Mouse (Mus musculus) T-helper 17 cell (primary cell): Measurements from ENCODE around the gene Ptafr.
"Not testable (repeated sequence)": the region's sequence is repeated elsewhere in the genome, so short reads cannot be mapped to it uniquely, and the experiment has no call there.

Experiments
- in situ Hi-C, 2 experiments: fragments of 300-600 bp; cut with MboI, MseI; formaldehyde crosslinking; loops; 1 replicate in 1 of 2; 2 replicates in 1 of 2; pipeline ENCODE4 v1.15.1; 2025; ENCODE audit warnings: high pct_unique_total_duplicates in 2 of 2

The Ptafr gene

DNA sequence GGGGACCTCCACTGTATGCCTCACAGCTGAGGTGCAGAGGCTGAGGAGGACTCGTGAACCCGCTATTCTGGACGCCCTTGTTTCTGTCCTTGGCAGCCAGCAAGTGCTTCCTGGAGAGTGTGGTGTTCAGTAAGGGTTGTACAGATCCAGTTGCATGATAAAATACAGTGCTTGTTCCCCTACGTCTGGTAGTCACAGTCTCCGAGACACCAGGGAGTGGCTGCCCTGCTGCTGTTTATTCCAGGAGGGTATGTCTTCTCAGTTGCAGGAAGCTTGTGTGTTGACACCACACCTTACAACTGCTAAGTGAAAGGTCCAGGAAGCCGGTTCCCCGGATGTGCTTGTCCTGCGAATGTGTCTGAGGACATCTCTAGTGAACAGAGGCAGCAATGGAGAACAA, 9.2 kb upstream of the Ptafr start:
- in situ Hi-C loops, result no loop called here

DNA sequence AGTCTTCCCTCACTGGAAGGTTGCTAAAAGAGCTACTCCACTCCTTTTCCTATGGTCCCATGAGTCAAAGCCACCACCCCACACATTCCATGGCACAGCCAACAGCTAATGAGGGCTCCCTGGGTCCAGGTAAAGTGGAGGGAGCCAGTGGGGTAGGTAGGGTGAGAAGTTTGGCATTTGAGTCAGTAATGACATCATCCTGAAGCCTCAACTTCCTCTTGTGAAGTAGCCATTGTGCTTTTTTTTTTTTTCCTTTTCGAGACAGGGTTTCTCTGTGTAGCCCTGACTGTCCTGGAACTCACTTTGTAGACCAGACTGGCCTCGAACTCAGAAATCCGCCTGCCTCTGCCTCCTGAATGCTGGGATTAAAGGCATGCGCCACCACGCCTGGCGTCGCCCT, 8.3 kb upstream of the Ptafr start:
- in situ Hi-C loops, result not testable (repeated sequence)

DNA sequence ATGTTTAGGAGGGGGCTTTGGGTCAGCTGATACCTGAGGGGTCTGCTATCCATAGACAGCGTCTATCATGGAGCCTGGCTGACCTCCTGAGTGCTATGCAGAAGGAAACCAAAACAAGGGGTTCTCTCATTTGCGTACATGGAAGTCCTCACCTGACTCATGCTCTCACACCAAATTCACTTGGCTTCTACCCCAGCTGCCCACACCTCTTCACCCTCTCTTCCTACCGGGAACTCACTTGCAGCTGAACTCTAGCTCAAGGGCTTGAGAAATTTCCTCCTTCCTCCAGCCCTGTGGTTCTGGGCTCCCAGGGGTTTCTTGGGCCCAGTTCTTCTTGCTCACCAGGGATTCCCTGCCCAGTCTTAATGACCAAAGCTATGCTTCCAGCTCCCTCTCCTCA, 606 bp upstream of the Ptafr start:
- in situ Hi-C loops, result no loop called here

DNA sequence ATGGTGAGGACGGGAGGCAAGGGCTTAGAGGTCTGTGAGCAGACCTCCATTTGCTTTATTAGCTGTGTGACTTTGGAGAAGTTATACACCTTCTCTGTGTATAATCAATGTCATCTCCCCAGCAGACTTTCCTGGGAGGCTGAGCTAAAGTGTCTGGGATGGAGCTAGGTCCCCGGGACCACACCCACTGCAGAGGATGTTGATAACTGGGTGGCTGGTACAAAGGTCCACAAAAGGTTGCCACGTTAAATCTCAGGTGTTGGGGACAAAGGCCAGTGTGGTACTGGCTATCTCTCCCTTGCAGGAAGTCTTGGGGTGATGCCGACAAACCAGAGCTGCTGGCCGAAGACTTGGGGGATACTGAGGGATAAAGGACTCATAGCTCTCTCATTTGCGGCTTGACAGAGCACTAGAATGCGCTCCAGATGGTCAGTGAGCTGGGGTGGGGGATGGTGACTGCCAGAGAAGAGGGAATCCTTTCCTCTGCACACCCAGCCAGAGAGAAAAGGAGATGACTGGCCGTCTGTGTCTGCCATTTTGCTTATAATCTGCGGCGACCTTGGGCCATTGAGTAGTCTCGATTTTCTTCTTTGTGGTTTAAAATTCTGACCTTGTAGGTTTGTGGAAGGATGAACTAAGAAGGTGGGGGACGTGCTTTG, 1.4 kb downstream of the Ptafr start:
- in situ Hi-C loops, result no loop called here

DNA sequence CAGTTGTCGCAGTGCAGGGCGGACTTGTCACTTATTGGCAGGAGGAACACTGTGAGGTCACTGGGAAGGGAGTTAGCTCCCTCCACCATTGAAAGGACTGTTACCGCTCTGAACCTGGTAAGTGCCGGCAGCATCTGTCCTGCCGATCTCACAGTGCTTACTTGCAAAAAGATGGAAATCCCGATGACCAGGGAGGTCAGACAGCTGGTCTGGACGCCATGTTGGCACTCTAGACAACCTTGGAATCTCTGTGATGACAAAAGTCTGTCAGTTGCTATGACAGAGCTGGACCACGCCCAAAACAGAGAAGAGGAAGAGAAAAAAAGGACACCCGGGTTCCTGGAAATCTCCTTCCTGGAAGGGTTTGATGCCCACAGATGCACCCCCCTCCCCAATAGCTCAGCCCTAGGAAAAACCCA, 3.5 kb downstream of the Ptafr start:
- in situ Hi-C loops, result no loop called here

DNA sequence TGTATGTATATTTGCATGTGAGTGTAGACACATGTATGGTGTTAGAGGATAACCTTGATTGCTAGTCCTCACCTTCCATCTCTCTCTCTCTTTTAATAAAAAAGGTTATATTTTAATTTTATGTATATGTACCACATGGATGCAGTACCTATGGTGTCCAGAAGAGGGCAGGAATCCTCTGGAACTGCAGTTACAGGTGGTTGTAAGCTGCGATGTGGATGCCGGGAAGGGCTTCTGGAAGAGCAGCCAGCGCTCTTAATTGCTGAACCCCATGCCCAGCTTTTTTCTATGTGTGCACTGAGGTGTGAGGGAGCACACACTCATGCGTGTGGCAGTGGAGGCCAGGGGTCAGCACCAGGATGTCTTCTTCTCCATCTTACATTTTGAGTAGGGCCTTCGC, 5.2 kb downstream of the Ptafr start:
- in situ Hi-C loops, result no loop called here

DNA sequence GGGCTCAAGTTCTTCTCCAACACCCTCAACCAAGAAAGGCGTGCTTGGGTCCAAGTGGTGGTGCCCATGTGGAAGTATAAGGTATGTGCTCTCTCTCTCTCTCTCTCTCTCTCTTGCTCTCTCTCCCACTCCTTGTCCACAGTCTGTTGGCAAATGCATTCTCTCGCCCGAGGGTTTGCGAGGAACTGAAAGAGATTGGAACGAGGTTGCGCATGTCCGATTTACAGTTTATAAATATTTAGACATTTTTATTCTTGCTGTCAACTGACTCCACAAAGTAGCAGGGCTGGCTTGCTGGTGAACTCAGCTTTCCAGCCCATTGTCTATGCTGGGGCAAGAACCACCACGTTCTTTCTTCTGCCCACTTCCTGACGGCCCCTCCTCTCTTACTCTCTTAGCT, 7.3 kb downstream of the Ptafr start:
- in situ Hi-C loops, result no loop called here

DNA sequence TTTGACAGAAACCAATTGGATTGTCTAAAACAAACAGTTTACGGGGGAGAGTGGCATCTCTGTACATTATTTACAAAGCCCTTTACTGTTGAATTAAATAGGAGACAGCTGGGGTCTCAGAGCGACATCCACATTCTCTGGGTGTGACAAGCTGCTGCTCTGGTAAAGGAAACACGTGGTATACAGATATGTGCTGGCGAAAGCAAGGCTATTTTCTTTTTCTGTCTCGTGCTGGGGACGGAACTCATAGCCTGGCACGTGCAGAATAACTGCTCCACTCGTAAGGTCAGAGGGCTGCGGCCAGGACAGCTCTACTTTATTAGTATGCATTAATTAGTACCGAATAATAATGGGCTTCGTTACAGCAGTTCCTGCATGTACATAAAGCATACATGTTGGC, 9.5 kb downstream of the Ptafr start:
- in situ Hi-C loops, result no loop called here

DNA sequence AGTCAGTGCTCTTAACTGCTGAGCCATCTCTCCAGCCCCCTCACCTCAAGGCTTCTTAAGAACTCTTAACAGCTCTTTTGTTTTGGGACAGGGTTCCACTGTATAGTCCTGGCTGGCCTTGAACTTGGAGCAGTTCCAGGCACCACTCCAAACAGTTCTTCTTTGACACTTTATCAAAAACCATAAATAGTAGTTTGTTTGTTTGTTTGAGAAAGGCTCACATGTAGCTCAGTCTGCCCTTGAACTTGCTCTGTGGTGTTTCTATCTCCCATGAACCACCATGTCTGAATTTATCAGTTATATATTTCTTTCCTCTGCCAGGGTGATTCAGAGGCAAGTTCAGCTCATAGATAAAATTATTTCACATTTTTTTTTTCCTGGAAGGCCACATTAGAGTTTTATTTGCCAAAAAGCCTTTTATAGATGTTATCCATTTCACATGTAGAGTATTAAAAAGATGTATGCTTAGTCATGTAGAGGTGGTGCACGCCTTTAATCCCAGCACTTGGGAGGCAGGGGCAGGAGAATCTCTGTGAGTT, 11.0 kb downstream of the Ptafr start:
- in situ Hi-C loops, result no loop called here

DNA sequence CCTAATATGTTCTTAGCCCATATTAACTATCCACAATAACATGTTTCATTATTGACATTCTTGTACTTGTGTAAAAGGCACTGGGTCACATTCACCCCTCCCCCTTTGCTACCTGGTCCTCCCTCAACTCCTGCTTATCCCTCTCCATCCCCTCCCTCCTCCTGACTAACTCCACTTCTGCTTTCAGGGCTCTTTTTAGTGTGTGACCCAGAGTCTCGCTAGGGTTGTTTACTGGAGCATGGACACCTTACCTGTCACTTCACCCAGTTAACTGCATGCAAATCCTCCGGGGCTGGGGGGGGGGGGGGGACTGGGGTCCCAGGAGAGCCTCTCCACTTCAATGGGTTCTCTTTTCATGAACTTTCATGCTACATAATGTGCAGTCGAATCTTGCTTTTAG, 19.9 kb downstream of the Ptafr start:
- in situ Hi-C loops, result no loop called here

DNA sequence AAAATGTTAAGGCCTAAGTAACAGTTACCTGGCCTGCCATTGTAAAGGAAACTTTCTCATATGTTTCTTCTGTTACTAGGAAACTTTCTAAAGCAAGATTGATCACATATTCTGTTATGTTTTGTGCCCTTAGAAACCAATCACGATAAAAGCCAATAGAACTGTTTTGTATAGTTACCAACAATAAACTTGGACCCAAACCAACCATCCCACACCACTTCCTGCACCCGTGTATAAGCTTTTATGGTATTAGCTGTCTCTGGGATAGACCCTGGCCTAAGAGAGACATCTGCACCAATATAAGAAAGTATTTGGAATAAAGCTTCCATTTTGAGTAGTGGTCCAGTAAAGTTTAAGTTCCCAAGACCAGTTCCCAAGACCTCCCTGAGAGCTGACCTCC, 21.1 kb downstream of the Ptafr start:
- in situ Hi-C loops, result no loop called here

DNA sequence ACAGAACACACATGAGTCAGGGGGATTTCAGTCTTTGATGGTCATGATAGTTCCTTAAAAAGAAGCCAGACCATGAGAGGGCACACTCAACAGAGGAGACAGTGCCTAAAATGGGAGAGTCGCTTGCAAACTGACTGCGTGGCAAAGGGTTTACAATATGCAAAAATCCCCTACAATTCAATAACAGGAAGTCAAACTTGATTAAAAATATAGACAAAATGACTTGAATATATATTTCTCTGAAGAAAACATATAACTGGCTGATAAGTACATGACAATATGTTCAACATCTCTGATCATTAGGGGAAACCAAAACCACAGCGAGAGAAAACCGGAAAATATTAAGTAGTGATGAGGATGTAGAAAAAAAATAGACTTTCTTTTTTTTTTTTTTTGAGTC, 22.4 kb downstream of the Ptafr start:
- in situ Hi-C loops, result no loop called here

DNA sequence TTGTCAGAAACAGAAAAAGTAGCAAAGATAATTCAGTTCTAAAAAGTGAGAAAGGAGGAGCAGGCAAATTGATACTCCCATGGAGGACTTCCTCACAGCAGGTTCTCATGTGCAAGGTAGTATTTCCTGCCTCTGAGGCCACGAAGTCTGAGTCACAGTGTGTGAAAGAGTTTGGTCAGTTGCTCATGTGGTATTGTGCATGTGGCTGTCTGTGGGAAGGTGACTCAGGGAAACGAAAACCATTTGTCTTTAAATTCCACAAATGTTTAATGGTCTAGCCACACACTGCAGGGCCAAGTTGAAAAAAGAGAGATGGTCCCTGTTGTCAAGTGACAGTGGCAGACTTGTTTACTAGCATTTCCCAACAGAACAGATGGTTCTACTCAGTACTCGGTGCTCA, 24.6 kb downstream of the Ptafr start:
- in situ Hi-C loops, result no loop called here

DNA sequence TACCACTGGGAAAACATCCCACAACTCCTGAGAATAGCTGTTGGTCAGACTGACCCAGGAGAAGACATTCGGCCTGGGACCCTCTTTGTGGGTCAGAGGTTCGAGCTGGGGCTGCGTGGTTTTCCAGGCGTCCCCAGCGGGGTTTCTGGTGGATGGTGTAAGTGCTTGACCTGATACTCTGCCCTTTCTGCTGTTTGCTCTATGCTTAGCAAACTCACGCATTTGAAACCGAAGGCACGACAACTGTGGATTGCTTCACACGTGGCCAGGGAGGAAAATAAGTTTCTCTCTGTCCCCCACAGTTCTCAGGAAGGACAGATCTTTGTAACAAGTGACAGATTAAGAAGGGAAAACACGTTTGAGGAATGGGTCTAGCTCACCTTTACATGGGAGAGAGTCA, 26.8 kb downstream of the Ptafr start:
- in situ Hi-C loops, result no loop called here

DNA sequence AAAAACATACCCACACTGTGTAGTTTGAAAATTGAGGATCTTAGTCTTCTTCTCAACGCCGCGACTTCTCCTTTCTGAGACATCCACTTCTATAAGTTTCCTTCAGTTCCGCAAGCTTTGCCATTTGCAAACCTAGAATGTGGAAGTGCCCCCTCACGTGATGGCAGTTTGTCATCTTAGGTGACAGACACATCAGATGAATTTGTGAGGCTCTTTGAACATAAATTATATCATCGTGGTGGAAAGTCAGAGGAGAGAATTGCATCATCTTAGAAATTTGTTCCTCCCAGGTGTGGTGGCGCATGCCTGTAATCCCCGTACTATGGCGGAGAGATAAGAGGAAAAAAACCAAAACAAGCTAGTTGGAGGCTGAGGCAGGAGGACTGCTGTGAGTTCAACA, 29.1 kb downstream of the Ptafr start:
- in situ Hi-C loops, result no loop called here

DNA sequence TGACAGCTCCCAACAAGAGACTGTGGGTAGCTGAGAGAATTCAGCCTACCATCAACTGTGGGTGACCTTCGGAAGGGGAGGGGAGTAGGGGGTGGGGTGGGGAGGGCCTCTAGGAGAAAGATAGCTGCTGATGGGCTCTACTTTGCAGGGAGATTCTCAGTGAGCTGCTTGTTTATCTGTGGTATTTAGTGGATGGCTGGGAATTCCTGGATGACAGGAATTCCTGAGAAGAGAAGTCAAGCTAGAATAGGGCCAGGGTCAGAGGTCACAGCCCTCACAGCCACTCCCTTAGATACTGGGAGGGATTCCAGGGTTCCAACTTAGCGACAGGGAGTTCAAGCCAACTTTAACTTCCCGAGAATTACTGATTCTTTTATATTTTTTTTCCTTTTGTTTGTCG, 30.3 kb downstream of the Ptafr start:
- in situ Hi-C loops, result no loop called here

DNA sequence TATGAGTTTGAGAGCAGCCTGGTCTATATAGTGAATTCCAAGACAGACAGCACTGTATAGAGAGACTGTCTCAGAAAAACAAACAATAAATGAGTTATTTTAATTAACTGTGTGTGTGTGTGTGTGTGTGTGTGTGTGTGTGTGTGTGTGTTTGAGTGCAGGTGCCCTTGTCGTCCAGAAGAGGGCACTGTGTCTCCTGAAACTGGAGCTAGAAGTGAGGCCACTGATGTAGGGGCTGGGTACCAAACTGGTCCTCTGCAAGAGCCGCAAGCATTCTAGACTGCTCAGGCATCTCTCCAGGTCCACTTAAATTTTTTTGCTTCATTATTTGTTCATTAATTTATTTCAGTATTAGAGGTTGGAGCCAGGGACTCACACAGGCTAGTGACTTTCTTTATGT, 35.0 kb downstream of the Ptafr start:
- in situ Hi-C loops, result no loop called here

DNA sequence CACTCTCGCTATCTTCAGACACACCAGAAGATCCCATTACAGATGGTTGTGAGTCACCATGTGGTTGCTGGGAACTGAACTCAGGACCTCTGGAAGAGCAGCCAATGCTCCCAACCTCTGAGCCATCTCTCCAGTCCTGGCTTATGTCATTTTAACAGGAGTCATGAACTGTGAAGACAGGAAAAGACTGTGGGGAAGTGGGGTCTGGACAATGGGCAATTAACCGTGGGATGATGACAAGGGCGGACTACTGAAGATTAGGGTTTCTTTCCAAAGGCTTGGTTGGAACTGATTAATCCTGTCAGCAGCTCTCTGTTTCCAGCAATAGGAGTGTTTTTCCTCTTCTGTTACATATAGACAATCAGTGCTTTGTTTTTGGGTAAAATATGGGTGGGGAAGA, 35.9 kb downstream of the Ptafr start:
- in situ Hi-C loops, result loop anchor here in 1 of 2 experiments (25.0 kb wide), 1 partner anchor 1313 kb away; no protein-coding TSS in a partner anchor

DNA sequence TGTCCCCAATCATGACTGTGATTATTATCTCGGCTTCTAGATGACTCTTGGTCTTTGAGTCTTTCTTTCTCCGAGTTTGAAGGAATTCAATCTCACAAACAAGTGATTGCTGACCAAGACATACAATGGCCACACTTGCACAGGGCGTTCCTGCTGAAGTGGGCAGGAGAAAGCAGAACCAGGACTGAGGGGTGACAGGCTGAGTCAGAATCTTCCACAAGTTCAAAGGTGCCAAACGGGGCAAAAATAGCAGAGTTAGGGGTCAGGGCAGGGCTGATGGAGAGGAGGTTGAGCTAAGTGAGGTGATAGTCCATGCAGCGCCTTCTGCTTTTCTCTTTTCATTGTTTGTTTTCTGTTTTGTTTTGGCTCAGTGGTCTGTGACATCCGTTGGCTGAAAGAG, 36.6 kb downstream of the Ptafr start:
- in situ Hi-C loops, result loop anchor here in 1 of 2 experiments (25.0 kb wide), 1 partner anchor 1312 kb away; no protein-coding TSS in a partner anchor

DNA sequence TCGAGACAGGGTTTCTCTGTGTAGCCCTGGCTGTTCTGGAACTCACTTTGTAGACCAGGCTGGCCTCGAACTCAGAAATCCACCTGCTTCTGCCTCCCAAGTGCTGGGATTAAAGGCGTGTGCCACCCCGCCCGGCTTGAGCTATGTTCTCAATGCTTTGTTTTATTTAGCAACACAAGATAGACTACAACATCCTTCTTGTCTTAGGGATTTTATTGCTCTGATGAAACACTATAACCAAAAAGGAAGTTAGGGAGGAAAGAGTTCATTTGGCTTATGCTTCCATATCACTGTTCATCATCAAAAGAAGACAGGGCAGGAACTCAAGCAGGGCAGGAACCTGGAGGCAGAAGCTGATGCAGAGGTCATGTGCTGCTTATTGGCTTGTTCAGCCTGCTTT, 37.4 kb downstream of the Ptafr start:
- in situ Hi-C loops, result loop anchor here in 1 of 2 experiments (25.0 kb wide), 1 partner anchor 1311 kb away; no protein-coding TSS in a partner anchor

DNA sequence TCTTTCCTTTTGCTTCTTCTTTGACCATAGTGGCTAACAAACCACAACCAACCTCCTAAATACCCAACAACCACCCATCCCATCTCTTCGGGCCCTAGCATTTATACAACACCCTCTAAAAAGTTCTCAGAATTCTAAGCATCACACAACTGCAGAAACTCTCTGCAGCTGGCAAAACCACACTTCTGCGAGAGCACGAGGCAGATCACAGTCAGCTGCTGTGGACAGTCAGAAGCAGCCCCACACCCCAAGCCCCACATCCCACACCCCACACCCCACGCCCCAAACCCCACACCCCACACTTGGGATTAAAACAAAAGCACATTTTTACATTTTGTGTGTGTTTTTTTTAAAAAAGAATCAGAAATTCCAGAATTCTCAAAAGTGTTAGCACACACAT, 39.6 kb downstream of the Ptafr start:
- in situ Hi-C loops, result loop anchor here in 1 of 2 experiments (25.0 kb wide), 1 partner anchor 1309 kb away; no protein-coding TSS in a partner anchor

DNA sequence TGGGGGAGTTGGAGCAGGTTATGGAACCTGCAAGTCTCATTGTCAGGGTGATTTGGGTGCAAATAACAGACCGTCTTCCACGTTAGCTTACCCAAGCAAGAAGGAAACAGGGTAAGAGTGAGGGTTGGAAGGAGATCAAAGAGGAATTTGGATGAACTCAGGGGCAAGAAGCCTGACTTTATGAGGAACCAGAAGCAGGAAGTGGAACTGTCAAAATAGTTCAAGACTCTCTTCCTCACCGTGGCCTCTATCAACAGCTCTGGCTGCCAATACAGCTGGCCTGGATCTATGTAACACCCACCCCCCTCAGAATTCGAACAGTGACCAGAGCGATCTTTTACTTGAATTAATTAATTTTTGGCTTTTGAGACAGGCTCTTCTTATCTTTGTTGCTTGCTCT, 41.9 kb downstream of the Ptafr start:
- in situ Hi-C loops, result loop anchor here in 1 of 2 experiments (25.0 kb wide), 1 partner anchor 1306 kb away; no protein-coding TSS in a partner anchor

DNA sequence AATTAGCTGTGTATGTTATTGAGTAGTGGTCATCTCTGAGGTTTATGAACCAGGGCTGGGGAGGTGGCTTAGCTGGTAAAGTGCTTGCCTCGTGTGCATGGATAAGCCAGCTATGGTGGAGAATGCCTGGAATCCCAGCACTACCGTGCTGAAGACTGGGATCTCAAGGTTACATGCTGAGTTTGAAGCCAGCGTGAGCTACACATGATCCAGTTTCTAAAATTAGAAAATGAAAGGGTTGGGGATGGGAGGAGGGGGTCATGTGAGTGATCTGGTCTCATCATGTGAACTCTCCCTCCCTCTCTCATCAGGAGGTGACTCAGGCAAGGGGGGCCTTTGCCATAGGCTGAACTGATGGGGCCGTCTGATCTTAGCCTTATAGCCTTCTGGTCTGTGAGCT, 44.3 kb downstream of the Ptafr start:
- in situ Hi-C loops, result loop anchor here in 1 of 2 experiments (25.0 kb wide), 1 partner anchor 1304 kb away; no protein-coding TSS in a partner anchor
